Mouse (Mus musculus): ENCODE measurements around the gene Smg5. TPM values are rescaled to one million over a fixed set of nuclear protein-coding genes. Genes with fewer than 3 reads are reported as not detected.

Smg5 gene
- polyA plus RNA-seq, 1 experiment from 2014 or later, result 54.4 TPM

DNA sequence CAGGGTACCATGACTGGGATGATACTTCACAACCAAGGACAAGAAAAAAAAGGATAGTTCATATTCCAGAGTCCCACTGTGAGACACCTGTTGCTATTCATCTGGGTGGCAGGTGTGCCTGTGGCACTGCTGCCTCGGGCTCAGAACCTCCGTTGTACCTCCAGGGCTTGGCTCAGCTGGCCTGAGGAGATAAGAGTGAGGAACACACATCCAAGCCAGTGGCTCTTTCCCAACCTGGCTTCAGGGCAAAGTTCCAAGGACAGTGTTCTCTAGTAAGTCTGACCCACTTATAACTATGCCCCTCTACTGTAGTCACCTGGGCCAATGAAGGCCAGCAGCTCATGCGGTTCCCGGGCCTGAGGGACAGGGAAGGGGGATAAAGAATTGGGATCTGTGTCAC is 75.6 kb downstream of the Smg5 start:
- Histone ChIP-seq H3K9ac (no peak overlapping the region), H3K27ac (ENCODE audit: low read depth) (no peak overlapping the region), H3K4me2 (no peak overlapping the region), H3K36me3 (ENCODE audit: insufficient read depth) (peaks cover 40% of the 10 kb centered on the region), H3K9me3 (ENCODE audit: low read depth, low read length) (no peaks in the 10 kb centered on the region), H3K4me1 (ENCODE audit: insufficient read depth) (no peaks in the 10 kb centered on the region), H3K27me3 (ENCODE audit: insufficient read depth, low read length) (no peaks in the 10 kb centered on the region), H3K4me3 (ENCODE audit: low read depth, low read length) (no peak overlapping the region)
- ATAC-seq (ENCODE audit: insufficient read depth) (no peak), DNase-seq (no peak)
- 88% methylated on average over 4 of the region's 4 CpGs for WGBS
- no peak for TF ChIP-seq CTCF (IDR thresholded peaks at IDR 0.05; ENCODE audit: low read depth)

Other genes with a start within 250 kb of the Smg5 start
- gene Mef2d, start 193.9 kb upstream of the Smg5 start, polyA plus RNA-seq (2014; fragmentation: Nextera tagmentation; extraction: Ambion mirVana), result 24.7 and 25.4 TPM in 2 replicates
- not detected in 2 replicates for gene Rhbg, start 81.6 kb upstream of the Smg5 start, polyA plus RNA-seq (2014; fragmentation: Nextera tagmentation; extraction: Ambion mirVana)
- gene Gm38392, start 49.0 kb upstream of the Smg5 start, polyA plus RNA-seq (2014; fragmentation: Nextera tagmentation; extraction: Ambion mirVana), result not detected in 2 replicates
- gene Tsacc, start 39.3 kb upstream of the Smg5 start, polyA plus RNA-seq (2014; fragmentation: Nextera tagmentation; extraction: Ambion mirVana), result 9.1 and 9.9 TPM in 2 replicates
- 594 and 602 TPM in 2 replicates for gene Cct3, start 39.1 kb upstream of the Smg5 start, polyA plus RNA-seq (2014; fragmentation: Nextera tagmentation; extraction: Ambion mirVana)
- 124 and 129 TPM in 2 replicates for gene Glmp, start 11.2 kb upstream of the Smg5 start, polyA plus RNA-seq (2014; fragmentation: Nextera tagmentation; extraction: Ambion mirVana)
- gene Tmem79, start 112 bp upstream of the Smg5 start, polyA plus RNA-seq (2014; fragmentation: Nextera tagmentation; extraction: Ambion mirVana), result 5.0 and 5.9 TPM in 2 replicates
- 4.5 and 4.9 TPM in 2 replicates for gene Paqr6, start 28.3 kb downstream of the Smg5 start, polyA plus RNA-seq (2014; fragmentation: Nextera tagmentation; extraction: Ambion mirVana)
- gene Bglap3, start 36.5 kb downstream of the Smg5 start, polyA plus RNA-seq (2014; fragmentation: Nextera tagmentation; extraction: Ambion mirVana), result 0.19 and 0.24 TPM in 2 replicates
- not detected in 2 replicates for gene Bglap2, start 42.4 kb downstream of the Smg5 start, polyA plus RNA-seq (2014; fragmentation: Nextera tagmentation; extraction: Ambion mirVana)
- gene Bglap, start 48.2 kb downstream of the Smg5 start, polyA plus RNA-seq (2014; fragmentation: Nextera tagmentation; extraction: Ambion mirVana), result not detected in 2 replicates
- gene Pmf1, start 74.1 kb downstream of the Smg5 start, polyA plus RNA-seq (2014; fragmentation: Nextera tagmentation; extraction: Ambion mirVana), result 162 and 173 TPM in 2 replicates
- gene Slc25a44, start 88.9 kb downstream of the Smg5 start, polyA plus RNA-seq (2014; fragmentation: Nextera tagmentation; extraction: Ambion mirVana), result 16.6 and 18.3 TPM in 2 replicates
- gene Sema4a, start 124.9 kb downstream of the Smg5 start, polyA plus RNA-seq (2014; fragmentation: Nextera tagmentation; extraction: Ambion mirVana), result 2.8 TPM in 2 replicates
- 70.0 TPM in 2 replicates for gene Lmna, start 173.7 kb downstream of the Smg5 start, polyA plus RNA-seq (2014; fragmentation: Nextera tagmentation; extraction: Ambion mirVana)
- 25.0 and 25.4 TPM in 2 replicates for gene Mex3a, start 196.1 kb downstream of the Smg5 start, polyA plus RNA-seq (2014; fragmentation: Nextera tagmentation; extraction: Ambion mirVana)
- gene Rab25, start 212.0 kb downstream of the Smg5 start, polyA plus RNA-seq (2014; fragmentation: Nextera tagmentation; extraction: Ambion mirVana), result 21.3 and 22.1 TPM in 2 replicates
- 77.6 and 93.9 TPM in 2 replicates for gene Lamtor2, start 216.8 kb downstream of the Smg5 start, polyA plus RNA-seq (2014; fragmentation: Nextera tagmentation; extraction: Ambion mirVana)
- gene Ubqln4, start 217.5 kb downstream of the Smg5 start, polyA plus RNA-seq (2014; fragmentation: Nextera tagmentation; extraction: Ambion mirVana), result 64.9 and 68.5 TPM in 2 replicates
- 278 and 285 TPM in 2 replicates for gene Ssr2, start 239.6 kb downstream of the Smg5 start, polyA plus RNA-seq (2014; fragmentation: Nextera tagmentation; extraction: Ambion mirVana)